Mouse (Mus musculus): ENCODE measurements around the gene Slc6a19.
"Not testable (repeated sequence)": the region's sequence is repeated elsewhere in the genome, so short reads cannot be mapped to it uniquely, and the experiment has no call there.

The Slc6a19 gene

GRCm38 (mm10) chr13:73704694-73705325 lies at the start of gene Slc6a19:
Slc6a19 (minus strand) TSS chr13:73704865.
- in situ Hi-C loops (cut with MseI, MboI): no loop called here

DNA sequence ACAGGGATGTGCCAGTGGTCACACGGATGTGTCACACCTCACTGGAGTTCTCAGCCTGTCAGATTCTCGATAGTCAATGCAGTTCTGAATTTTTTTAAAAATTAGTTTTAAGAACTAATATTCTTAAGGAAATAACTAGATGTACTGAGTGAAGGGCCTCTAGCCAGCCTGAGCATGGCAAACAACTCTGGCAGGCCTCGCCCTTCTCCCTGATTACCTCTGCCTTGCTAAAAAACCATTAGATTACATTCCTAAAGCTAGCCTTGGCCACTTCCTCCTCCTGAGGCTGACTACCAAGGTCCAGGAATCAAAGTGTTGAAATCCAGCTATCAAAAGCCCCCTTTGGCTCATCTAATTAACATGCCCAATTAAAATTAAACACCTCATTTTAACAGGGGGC lies 46.6 kb upstream of the Slc6a19 start:
- in situ Hi-C loops (cut with MseI, MboI): no loop called here

DNA sequence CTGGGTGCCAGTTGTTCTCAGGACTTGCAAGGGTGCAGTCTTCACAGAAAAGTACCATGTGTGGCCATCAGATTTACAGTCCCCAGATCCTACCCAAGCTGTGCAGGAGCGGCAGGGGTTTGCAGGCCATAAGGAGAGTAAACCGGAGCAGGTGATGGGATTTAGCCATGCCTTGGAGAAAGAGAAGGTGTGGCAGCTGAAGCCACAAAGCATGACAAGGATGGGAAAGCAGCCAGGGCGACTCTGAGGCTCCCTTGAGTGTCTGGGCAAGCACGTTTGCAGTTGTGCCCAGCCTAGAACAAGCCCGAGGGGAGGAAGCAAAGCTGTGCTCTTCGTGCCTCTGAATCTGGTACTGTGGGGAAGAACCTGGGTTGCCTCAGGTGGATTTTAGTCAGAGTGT lies 45.8 kb upstream of the Slc6a19 start:
- in situ Hi-C loops (cut with MseI, MboI): no loop called here

- in situ Hi-C loops (cut with MseI, MboI): no loop called here
Measured at GRCm38 (mm10) chr13:73748663-73749440, 44.2 kb upstream of the Slc6a19 start.

DNA sequence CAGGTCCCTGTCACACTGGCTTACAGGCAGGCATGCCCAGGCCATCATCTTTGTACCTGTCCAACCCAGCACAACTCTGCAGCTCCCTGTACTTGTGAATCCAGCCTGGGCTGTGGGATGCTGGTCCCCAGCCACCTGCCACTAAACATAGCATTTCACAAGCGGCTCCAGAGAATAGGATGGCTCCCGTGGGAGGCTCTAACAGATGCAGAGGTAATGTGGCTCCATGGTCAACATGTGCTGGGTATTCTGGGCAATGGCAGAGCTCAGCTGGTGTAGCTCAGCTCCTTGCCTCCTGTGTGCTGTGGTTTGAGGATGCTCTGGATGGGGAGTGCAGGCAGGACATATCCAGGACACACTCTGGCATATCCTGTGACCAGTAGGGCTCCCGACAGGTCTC lies 39.0 kb upstream of the Slc6a19 start:
- in situ Hi-C loops (cut with MseI, MboI): no loop called here

GRCm38 (mm10) chr13:73742944-73743343 lies 38.3 kb upstream of the Slc6a19 start:
- in situ Hi-C loops (cut with MseI, MboI): no loop called here

DNA sequence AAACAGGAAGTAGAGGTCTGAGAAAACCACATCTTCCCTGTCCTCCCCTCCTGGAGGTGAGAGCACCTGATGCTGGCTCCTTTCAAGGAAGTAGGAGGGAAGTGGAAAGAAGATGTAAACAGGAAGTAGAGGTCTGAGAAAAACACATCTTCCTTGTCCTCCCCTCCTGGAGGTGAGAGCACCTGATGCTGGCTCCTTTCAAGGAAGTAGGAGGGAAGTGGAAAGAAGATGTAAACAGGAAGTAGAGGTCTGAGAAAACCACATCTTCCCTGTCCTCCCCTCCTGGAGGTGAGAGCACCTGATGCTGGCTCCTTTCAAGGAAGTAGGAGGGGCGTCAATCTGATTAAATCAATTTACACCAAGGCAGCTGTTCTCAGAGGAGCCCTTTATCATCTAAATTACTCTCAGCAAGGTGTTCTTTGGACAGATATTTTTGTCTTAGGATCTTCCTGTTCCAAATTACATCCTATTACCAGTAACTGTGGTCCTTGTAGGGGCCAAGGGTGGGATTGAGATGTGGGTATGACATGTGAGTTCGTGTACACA lies 35.8 kb upstream of the Slc6a19 start:
- in situ Hi-C loops (cut with MseI, MboI): not testable (repeated sequence)

GRCm38 (mm10) chr13:73736943-73737342 lies 32.3 kb upstream of the Slc6a19 start:
- in situ Hi-C loops (cut with MseI, MboI): no loop called here

GRCm38 (mm10) chr13:73735928-73736327 lies 31.3 kb upstream of the Slc6a19 start:
- in situ Hi-C loops (cut with MseI, MboI): no loop called here

DNA sequence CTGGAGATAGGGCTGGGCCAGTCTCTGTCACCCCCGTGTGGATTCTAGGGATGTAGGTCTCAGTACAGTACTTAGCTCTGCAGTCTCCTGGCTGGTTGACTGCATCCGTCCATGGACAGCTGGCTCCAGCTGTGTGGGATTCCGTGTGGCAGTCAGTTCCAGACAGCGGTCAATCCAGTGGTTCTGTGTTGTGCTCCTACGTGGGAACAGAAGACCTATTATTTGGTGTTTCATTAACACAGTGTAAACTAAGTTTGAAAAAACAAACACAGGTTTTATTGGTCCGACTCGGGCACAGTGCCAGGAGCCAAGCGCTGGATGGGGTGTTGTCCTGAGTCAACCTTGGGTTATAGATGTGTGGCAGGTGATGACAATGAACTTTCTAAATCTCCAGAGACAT lies 30.6 kb upstream of the Slc6a19 start:
- in situ Hi-C loops (cut with MseI, MboI): no loop called here

- in situ Hi-C loops (cut with MseI, MboI): no loop called here
Measured at GRCm38 (mm10) chr13:73734379-73734778, 29.7 kb upstream of the Slc6a19 start.

GRCm38 (mm10) chr13:73732742-73733700 lies 28.4 kb upstream of the Slc6a19 start, which contains the start of gene Slc12a7:
Slc12a7 (plus strand) TSS chr13:73733094.
- in situ Hi-C loops (cut with MseI, MboI): no loop called here

- in situ Hi-C loops (cut with MseI, MboI): no loop called here
Measured at GRCm38 (mm10) chr13:73732235-73732634, 27.6 kb upstream of the Slc6a19 start.

GRCm38 (mm10) chr13:73730913-73731312 lies 26.2 kb upstream of the Slc6a19 start:
- in situ Hi-C loops (cut with MseI, MboI): no loop called here

DNA sequence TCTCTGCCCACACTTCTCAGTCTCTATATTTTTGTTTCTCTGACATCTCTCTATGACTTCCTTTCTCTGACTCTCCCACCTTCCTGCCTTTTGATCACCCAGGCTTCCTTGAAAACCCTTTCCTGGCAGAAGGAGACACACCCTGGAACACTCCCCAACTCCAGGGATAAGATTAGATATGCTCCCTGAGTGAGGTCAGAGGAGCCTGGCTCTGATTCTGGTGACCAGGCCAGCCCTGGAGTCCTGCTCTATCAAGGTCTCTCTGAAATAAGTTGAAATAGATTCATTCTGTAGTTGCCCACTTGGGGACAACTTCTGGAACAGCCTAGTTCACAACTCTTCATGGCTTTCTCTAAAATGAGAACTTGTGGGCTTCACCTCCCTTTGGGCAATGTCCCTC lies 24.0 kb upstream of the Slc6a19 start:
- in situ Hi-C loops (cut with MseI, MboI): loop anchor here in 1 of 2 experiments (10.0 kb wide), 1 partner anchor 176 kb away; no protein-coding TSS in a partner anchor

- in situ Hi-C loops (cut with MseI, MboI): loop anchor here in 1 of 2 experiments (10.0 kb wide), 1 partner anchor 177 kb away; no protein-coding TSS in a partner anchor
Measured at GRCm38 (mm10) chr13:73727621-73728025, 23.0 kb upstream of the Slc6a19 start.

DNA sequence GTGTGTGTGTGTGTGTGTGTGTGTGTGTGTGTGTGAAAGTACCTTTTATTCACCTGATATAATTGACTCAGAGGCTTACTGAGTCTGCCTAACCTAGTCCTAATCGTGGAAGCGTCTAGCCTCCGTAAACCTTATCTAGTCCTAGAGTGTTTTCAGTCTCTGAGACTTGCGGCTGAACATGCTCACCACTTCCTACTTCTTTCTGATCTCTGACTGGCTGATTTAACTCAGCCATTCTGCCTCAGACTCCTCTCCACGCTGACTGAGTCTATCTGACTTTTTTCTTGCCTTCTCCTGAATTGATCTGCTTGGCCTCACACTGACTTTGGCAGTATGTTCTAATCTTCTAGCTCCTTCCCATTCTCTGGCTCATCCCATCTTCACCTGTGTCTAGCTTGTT lies 20.6 kb upstream of the Slc6a19 start:
- in situ Hi-C loops (cut with MseI, MboI): loop anchor here in 1 of 2 experiments (10.0 kb wide), 1 partner anchor 179 kb away; no protein-coding TSS in a partner anchor

GRCm38 (mm10) chr13:73723081-73723668 lies 18.5 kb upstream of the Slc6a19 start:
- in situ Hi-C loops (cut with MseI, MboI): loop anchor here in 1 of 2 experiments (10.0 kb wide), 1 partner anchor 182 kb away; no protein-coding TSS in a partner anchor

GRCm38 (mm10) chr13:73720241-73720640 lies 15.6 kb upstream of the Slc6a19 start:
- in situ Hi-C loops (cut with MseI, MboI): loop anchor here in 1 of 2 experiments (10.0 kb wide), 1 partner anchor 185 kb away; no protein-coding TSS in a partner anchor

GRCm38 (mm10) chr13:73718225-73718624 lies 13.6 kb upstream of the Slc6a19 start:
- in situ Hi-C loops (cut with MseI, MboI): loop anchor here (5.0 to 10.0 kb wide), 2 partner anchors 104 to 187 kb away; no protein-coding TSS in a partner anchor

DNA sequence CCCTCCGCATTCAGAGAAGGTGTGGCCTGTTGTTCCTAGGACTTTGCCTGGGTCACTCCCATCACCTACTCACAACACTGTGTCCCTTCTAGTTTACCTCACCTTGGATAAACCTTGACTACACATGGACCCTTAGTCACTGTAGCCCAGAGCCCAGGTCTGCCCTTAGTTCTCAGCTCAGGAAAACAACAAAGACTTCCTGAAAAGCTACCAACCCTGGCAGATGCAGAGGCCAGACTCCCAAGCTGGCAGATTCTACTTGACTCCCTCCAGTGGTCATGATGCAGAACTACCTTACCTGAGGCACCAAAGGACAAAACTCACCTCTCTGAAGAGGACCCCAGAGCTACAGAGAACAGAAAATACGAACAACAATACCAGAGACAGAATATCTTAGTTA lies 9.4 kb upstream of the Slc6a19 start:
- in situ Hi-C loops (cut with MseI, MboI): loop anchor here in 1 of 2 experiments (10.0 kb wide), 1 partner anchor 191 kb away; no protein-coding TSS in a partner anchor
